Mouse (Mus musculus): Measurements from ENCODE around the gene Adi1.

GRCm38 (mm10) chr12:28674038-28674720 is 852 bp upstream of the Adi1 start:
- TF ChIP-seq CTCF (IDR thresholded peaks at IDR 0.05; ENCODE audit: low read depth, low read length): no peak
- TF ChIP-seq POLR2AphosphoS5 (IDR thresholded peaks at IDR 0.05; ENCODE audit: insufficient replicate concordance, low read depth, low read length): no peak
- TF ChIP-seq TAL1 (conservative IDR thresholded peaks at IDR 0.05; ENCODE audit: low read depth, low read length): no peak
